Mouse (Mus musculus) gastrocnemius, postnatal 25 days (tissue): ENCODE measurements around the gene Mrpl9. TPM values are rescaled to one million over a fixed set of nuclear protein-coding genes. Genes with fewer than 3 reads are reported as not detected.

ENCODE experiments used
- total RNA-seq, 2 experiments: library from RNA; stranded (reverse); gene quantifications; 1 replicate in 1 of 2; 2 replicates in 1 of 2; pipeline ENCODE4 v1.2.3; 2021

The Mrpl9 gene
- total RNA-seq, 2 experiments from 2014 or later: 35.6 to 39.1 TPM

Other genes with a start within 250 kb of the Mrpl9 start
- gene Gm5286, start 246.6 kb upstream of the Mrpl9 start, total RNA-seq: not detected
- gene Gm4778, start 179.3 kb upstream of the Mrpl9 start, total RNA-seq: not detected
- gene Them4, start 133.2 kb upstream of the Mrpl9 start, total RNA-seq: 1 to 10 TPM; 8.1 to 8.2 TPM
- under 1 TPM in 1 of 2 experiments, not detected in 1; 0.28 TPM for gene Them5, start 101.2 kb upstream of the Mrpl9 start, total RNA-seq
- gene C2cd4d, start 80.9 kb upstream of the Mrpl9 start, total RNA-seq: not detected
- 10 to 100 TPM; 43.8 to 52.8 TPM for gene Rorc, start 70.5 kb upstream of the Mrpl9 start, total RNA-seq
- gene Lingo4, start 44.8 kb upstream of the Mrpl9 start, total RNA-seq: under 1 TPM; 0.11 to 0.13 TPM
- 1 to 10 TPM; 1.5 to 2.0 TPM for gene Tdrkh, start 30.0 kb upstream of the Mrpl9 start, total RNA-seq
- not detected for gene Oaz3, start 597 bp downstream of the Mrpl9 start, total RNA-seq
- gene Celf3, start 35.0 kb downstream of the Mrpl9 start, total RNA-seq: not detected
- 1 to 10 TPM; 4.6 to 4.9 TPM for gene Riiad1, start 37.0 kb downstream of the Mrpl9 start, total RNA-seq
- 10 to 100 TPM; 25.6 to 27.1 TPM for gene Snx27, start 139.4 kb downstream of the Mrpl9 start, total RNA-seq
- gene Gm10972, start 199.8 kb downstream of the Mrpl9 start, total RNA-seq: not detected
- gene Tuft1, start 215.6 kb downstream of the Mrpl9 start, total RNA-seq: under 1 TPM; 0.59 to 0.87 TPM